ENCODE assay signal across 21 mouse cellular contexts in genomic region chr14:19766380-19766649, GRCm38 (mm10). TPM values are rescaled to one million over a fixed set of nuclear protein-coding genes. Genes with fewer than 3 reads are reported as not detected.
DNase-seq lines count a peak whose midpoint lies in the region; ATAC-seq and TF ChIP-seq lines count a peak whose summit lies in the region.
"Had no signal": no experiment of that assay in that cellular context is flagged by ENCODE, and none has a peak within 500 bp of the region (broad histone marks: within the 10 kb centered on the region; RNA-seq: fewer than 3 reads in every experiment).

No protein-coding gene starts in this region.

- no peak for TF ChIP-seq EP300 in liver, postnatal 0 days (IDR thresholded peaks at IDR 0.05; ENCODE audit: low read depth)

- WGBS in forebrain, embryonic 12.5 days: 19% methylated on average over 1 of the region's 1 CpGs
- 37% methylated on average over 1 of the region's 1 CpGs for WGBS in forebrain, postnatal 0 days
- WGBS in kidney, postnatal 0 days: 24% methylated on average over 1 of the region's 1 CpGs
- 49% methylated on average over 1 of the region's 1 CpGs for WGBS in intestine, embryonic 16.5 days
- WGBS in liver, postnatal 0 days (ENCODE audit: insufficient replicate concordance): 42% methylated on average over 1 of the region's 1 CpGs
- 76% methylated on average over 1 of the region's 1 CpGs for WGBS in lung, adult 2 months

- peaks cover 32% of the 10 kb centered on the region for H3K4me1 ChIP-seq in forebrain, embryonic 12.5 days
- no peaks in the 10 kb centered on the region for H3K4me1 ChIP-seq in forebrain, postnatal 0 days (ENCODE audit: insufficient read depth)
- H3K4me1 ChIP-seq in kidney, postnatal 0 days (replicated peaks; ENCODE audit: insufficient read depth, low read length): peaks cover 34% of the 10 kb centered on the region
- peaks cover 16% of the 10 kb centered on the region for H3K4me1 ChIP-seq in intestine, embryonic 16.5 days (ENCODE audit: control insufficient read depth, insufficient read depth, low read length)
- peaks cover 23% of the 10 kb centered on the region for H3K4me1 ChIP-seq in liver, postnatal 0 days (ENCODE audit: insufficient read depth)
- no peaks in the 10 kb centered on the region; the same call in 1 of the 2 replicates for H3K4me1 ChIP-seq in lung, adult 2 months (ENCODE audit: control insufficient read depth, insufficient read depth, low read length)

- no peak overlapping the region for H3K27ac ChIP-seq in forebrain, embryonic 12.5 days
- no peak overlapping the region for H3K27ac ChIP-seq in forebrain, postnatal 0 days (ENCODE audit: low read depth, low read length)
- 0 out of 2 replicates have a peak overlapping the region, but pooled peaks have one; percentile 21 for H3K27ac ChIP-seq in kidney, postnatal 0 days
- H3K27ac ChIP-seq in intestine, embryonic 16.5 days (ENCODE audit: low read length): no peak overlapping the region
- no peak overlapping the region for H3K27ac ChIP-seq in liver, postnatal 0 days (ENCODE audit: low read depth)
- H3K27ac ChIP-seq: limb, embryonic 13.5 days; neural tube, embryonic 12.5 days had no signal

- peak; percentile 23; the same call in 1 of the 2 replicates for ATAC-seq in forebrain, embryonic 12.5 days (ENCODE audit: low FRiP score)
- no peak for ATAC-seq in forebrain, postnatal 0 days
- ATAC-seq in kidney, postnatal 0 days (replicated peaks; ENCODE audit: low FRiP score, low read depth): no peak; the same call in 1 of the 2 replicates
- peak; percentile 50 for ATAC-seq in intestine, embryonic 16.5 days
- peak; percentile 43; the same call in 1 of the 2 replicates for ATAC-seq in liver, postnatal 0 days
- ATAC-seq in megakaryocyte, adult 5-6 weeks (ENCODE audit: poor library complexity, severe bottlenecking): no peak
- ATAC-seq: forebrain, embryonic 14.5 days had no signal

- H3K4me2 ChIP-seq in forebrain, embryonic 12.5 days: no peak overlapping the region
- no peak overlapping the region for H3K4me2 ChIP-seq in forebrain, postnatal 0 days (ENCODE audit: low read depth)
- H3K4me2 ChIP-seq in kidney, postnatal 0 days (ENCODE audit: low read length): no peak overlapping the region
- no peak overlapping the region for H3K4me2 ChIP-seq in intestine, embryonic 16.5 days (ENCODE audit: low read depth, low read length)
- H3K4me2 ChIP-seq in liver, postnatal 0 days (ENCODE audit: low read depth, low read length): no peak overlapping the region
- H3K4me2 ChIP-seq: heart, embryonic 12.5 days; limb, embryonic 13.5 days; lung, embryonic 14.5 days; neural tube, embryonic 12.5 days had no signal

- no peaks in the 10 kb centered on the region for H3K9me3 ChIP-seq in forebrain, embryonic 12.5 days
- no peaks in the 10 kb centered on the region for H3K9me3 ChIP-seq in forebrain, postnatal 0 days (ENCODE audit: low read length)
- H3K9me3 ChIP-seq in kidney, postnatal 0 days (replicated peaks; ENCODE audit: low read length): no peaks in the 10 kb centered on the region
- no peaks in the 10 kb centered on the region for H3K9me3 ChIP-seq in intestine, embryonic 16.5 days (ENCODE audit: control insufficient read depth, low read length)
- no peaks in the 10 kb centered on the region for H3K9me3 ChIP-seq in liver, postnatal 0 days (ENCODE audit: low read length)
- H3K9me3 ChIP-seq: heart, embryonic 12.5 days; limb, embryonic 13.5 days; neural tube, embryonic 12.5 days had no signal

- TF ChIP-seq CTCF in forebrain, postnatal 0 days (IDR thresholded peaks at IDR 0.05; ENCODE audit: low read depth): no peak
- no peak for TF ChIP-seq CTCF in kidney, postnatal 0 days (IDR thresholded peaks at IDR 0.05; ENCODE audit: low read depth)
- no peak for TF ChIP-seq CTCF in liver, postnatal 0 days (IDR thresholded peaks at IDR 0.05; ENCODE audit: low read depth)
- TF ChIP-seq CTCF in lung, adult 2 months (IDR thresholded peaks at IDR 0.05; ENCODE audit: insufficient read depth, low read length): no peak

- no peak for TF ChIP-seq POLR2A in lung, adult 2 months (IDR thresholded peaks at IDR 0.05; ENCODE audit: borderline replicate concordance, extremely low read depth, low read depth, low read length)

- no peak overlapping the region for H3K4me3 ChIP-seq in forebrain, embryonic 12.5 days (replicated peaks)
- no peak overlapping the region for H3K4me3 ChIP-seq in forebrain, postnatal 0 days (ENCODE audit: low read depth, low read length)
- H3K4me3 ChIP-seq in kidney, postnatal 0 days (replicated peaks; ENCODE audit: low read depth, low read length): no peak overlapping the region
- H3K4me3 ChIP-seq in intestine, embryonic 16.5 days (ENCODE audit: low read length): no peak overlapping the region
- no peak overlapping the region for H3K4me3 ChIP-seq in liver, postnatal 0 days (ENCODE audit: low read depth, low read length)
- H3K4me3 ChIP-seq in lung, adult 2 months (replicated peaks; ENCODE audit: extremely low read depth, low read depth, low read length): no peak overlapping the region
- H3K4me3 ChIP-seq: heart, embryonic 12.5 days; limb, embryonic 13.5 days; neural tube, embryonic 12.5 days had no signal

- H3K9ac ChIP-seq in forebrain, embryonic 12.5 days: no peak overlapping the region
- no peak overlapping the region for H3K9ac ChIP-seq in forebrain, postnatal 0 days
- no peak overlapping the region for H3K9ac ChIP-seq in kidney, postnatal 0 days (ENCODE audit: low read depth, low read length)
- H3K9ac ChIP-seq in intestine, embryonic 16.5 days (ENCODE audit: low read depth, low read length): no peak overlapping the region
- H3K9ac ChIP-seq in liver, postnatal 0 days (replicated peaks): no peak overlapping the region
- H3K9ac ChIP-seq: heart, embryonic 12.5 days; limb, embryonic 13.5 days; lung, embryonic 14.5 days; neural tube, embryonic 12.5 days had no signal

- 0 out of 2 replicates have a peak, but pooled peaks cover 3% of the 10 kb centered on the region for H3K27me3 ChIP-seq in forebrain, embryonic 12.5 days
- H3K27me3 ChIP-seq in forebrain, postnatal 0 days (ENCODE audit: insufficient read depth, low read length): no peaks in the 10 kb centered on the region
- no peaks in the 10 kb centered on the region for H3K27me3 ChIP-seq in kidney, postnatal 0 days (ENCODE audit: insufficient read depth, low read length)
- H3K27me3 ChIP-seq in intestine, embryonic 16.5 days (replicated peaks; ENCODE audit: control insufficient read depth, insufficient read depth, low read length): no peaks in the 10 kb centered on the region
- no peaks in the 10 kb centered on the region for H3K27me3 ChIP-seq in liver, postnatal 0 days (ENCODE audit: insufficient read depth, low read length)
- H3K27me3 ChIP-seq: CH12.LX; heart, embryonic 12.5 days; limb, embryonic 13.5 days; neural tube, embryonic 12.5 days had no signal

- no peak for DNase-seq in forebrain, postnatal 0 days
- DNase-seq in kidney, postnatal 0 days (ENCODE audit: low spot score): no peak
- no peak for DNase-seq in kidney, adult 9 months
- peak; percentile 24 for DNase-seq in liver, postnatal 0 days
- no peak for DNase-seq in lung, adult 2 months
- DNase-seq: cerebellum, adult 9-11 months; embryo, embryonic 11 days; gastrocnemius, postnatal 36 days; heart, postnatal 4 days; layer of hippocampus, adult 9-11 months; lung, embryonic 14.5 days; lung, postnatal 4 days; right cerebral cortex, postnatal 14 days had no signal

- peaks cover 4% of the 10 kb centered on the region; the same call in 1 of the 2 replicates for H3K36me3 ChIP-seq in forebrain, embryonic 12.5 days (replicated peaks)
- H3K36me3 ChIP-seq in forebrain, postnatal 0 days (ENCODE audit: insufficient read depth): no peaks in the 10 kb centered on the region
- peaks cover 8% of the 10 kb centered on the region; the same call in 1 of the 2 replicates for H3K36me3 ChIP-seq in kidney, postnatal 0 days (ENCODE audit: insufficient read depth, low read length)
- no peaks in the 10 kb centered on the region for H3K36me3 ChIP-seq in intestine, embryonic 16.5 days (ENCODE audit: control insufficient read depth, insufficient read depth, low read length)
- no peaks in the 10 kb centered on the region for H3K36me3 ChIP-seq in liver, postnatal 0 days (replicated peaks; ENCODE audit: insufficient read depth, low read length)
- H3K36me3 ChIP-seq: neural tube, embryonic 12.5 days had no signal

RNA-seq across cellular contexts. Expression of gene Nid2, which starts 15.2 kb away (rescaled TPM):
- polyA plus RNA-seq in forebrain, embryonic 12.5 days (2016; fragmentation: Nextera tagmentation; extraction: Ambion mirVana): 37.9 and 39.4 TPM in 2 replicates
- 17.3 and 26.8 TPM in 2 replicates for total RNA-seq in forebrain, postnatal 0 days (2014; rRNA removed)
- 18.5 and 18.6 TPM in 2 replicates for polyA plus RNA-seq in forebrain, postnatal 0 days (2015; fragmentation: Nextera tagmentation; extraction: Ambion mirVana)
- polyA plus RNA-seq in kidney, postnatal 0 days (2015; fragmentation: Nextera tagmentation; extraction: Ambion mirVana): 65.3 and 71.0 TPM in 2 replicates
- 63.8 and 68.6 TPM in 2 replicates for polyA plus RNA-seq in intestine, embryonic 16.5 days (2015; fragmentation: Nextera tagmentation; extraction: Ambion mirVana)
- polyA plus RNA-seq in liver, postnatal 0 days (2015; fragmentation: Nextera tagmentation; extraction: Ambion mirVana): 4.9 and 5.9 TPM in 2 replicates
- 10.4 and 10.7 TPM in 2 replicates for polyA plus RNA-seq in lung, adult 2 months (2012; rRNA removed)
- total RNA-seq in megakaryocyte, adult 5-6 weeks (2015): 0.27 and 0.34 TPM in 2 replicates
- total RNA-seq in megakaryocyte, adult 5-6 weeks (2017): 0.45 and 2.2 TPM in 2 replicates

RNA-seq across cellular contexts. Expression of gene Rtraf, which starts 57.3 kb away (rescaled TPM):
- 256 and 277 TPM in 2 replicates for polyA plus RNA-seq in forebrain, embryonic 12.5 days (2016; fragmentation: Nextera tagmentation; extraction: Ambion mirVana)
- total RNA-seq in forebrain, postnatal 0 days (2014; rRNA removed): 95.1 and 155 TPM in 2 replicates
- polyA plus RNA-seq in forebrain, postnatal 0 days (2015; fragmentation: Nextera tagmentation; extraction: Ambion mirVana): 153 and 193 TPM in 2 replicates
- polyA plus RNA-seq in kidney, postnatal 0 days (2015; fragmentation: Nextera tagmentation; extraction: Ambion mirVana): 242 and 246 TPM in 2 replicates
- polyA plus RNA-seq in intestine, embryonic 16.5 days (2015; fragmentation: Nextera tagmentation; extraction: Ambion mirVana): 177 and 188 TPM in 2 replicates
- polyA plus RNA-seq in liver, postnatal 0 days (2015; fragmentation: Nextera tagmentation; extraction: Ambion mirVana): 100 and 106 TPM in 2 replicates
- polyA plus RNA-seq in lung, adult 2 months (2012; rRNA removed): 18.0 TPM in 2 replicates
- total RNA-seq in megakaryocyte, adult 5-6 weeks (2015): 128 and 137 TPM in 2 replicates
- total RNA-seq in megakaryocyte, adult 5-6 weeks (2017): 102 and 108 TPM in 2 replicates

Comparison
In these comparisons a context has a peak if more than half of its experiments do, and no peak if none do; other contexts are left out.
1. ATAC-seq: peak in forebrain, embryonic 12.5 days (single experiment), intestine, embryonic 16.5 days (single experiment) and liver, postnatal 0 days (single experiment); none in forebrain, postnatal 0 days (single experiment), kidney, postnatal 0 days (single experiment) and megakaryocyte, adult 5-6 weeks (single experiment).